Mouse (Mus musculus): Measurements from ENCODE around the gene Nfia. TPM values are rescaled to one million over a fixed set of nuclear protein-coding genes. Genes with fewer than 3 reads are reported as not detected.

Nfia gene
- polyA plus RNA-seq, 1 experiment from 2014 or later = 45.4 TPM

- ATAC-seq (replicated peaks; ENCODE audit: low FRiP score) (no peak), DNase-seq (ENCODE audit: low spot score) (no peak)
Measured at GRCm38 (mm10) chr4:97991395-97991794, 218.9 kb downstream of the Nfia start.

DNA sequence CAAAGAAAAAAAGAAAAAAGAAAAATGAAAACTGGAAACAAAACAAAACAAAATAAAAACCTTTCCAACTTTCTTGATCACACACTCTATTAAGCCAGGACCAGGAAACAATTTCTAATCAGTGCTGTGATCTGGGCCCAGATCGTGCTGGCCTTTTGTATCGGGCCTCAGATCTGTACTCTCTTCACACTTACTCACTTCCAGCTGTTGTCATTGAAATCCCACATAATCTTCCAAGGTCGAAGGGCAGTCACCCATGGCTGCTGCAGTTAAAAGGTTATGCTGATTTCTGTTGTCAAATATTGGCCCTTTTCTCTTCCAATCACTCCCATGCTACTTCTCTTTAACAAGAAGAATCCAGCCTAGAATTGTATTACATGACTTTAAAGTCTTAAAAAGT lies 219.3 kb downstream of the Nfia start:
- 18% methylated on average over 3 of the region's 3 CpGs for WGBS
- H3K27me3 ChIP-seq (ENCODE audit: control insufficient read depth, insufficient read depth, low read length) = no peaks in the 10 kb centered on the region
- no peak for DNase-seq (ENCODE audit: low spot score)
- H3K9ac ChIP-seq (ENCODE audit: low read length) = no peak overlapping the region
- no peak overlapping the region for H3K27ac ChIP-seq (ENCODE audit: low read depth, low read length)
- no peaks in the 10 kb centered on the region for H3K9me3 ChIP-seq (ENCODE audit: control insufficient read depth, low read length)
- no peak overlapping the region for H3K4me3 ChIP-seq (ENCODE audit: low read depth, low read length)
- no peaks in the 10 kb centered on the region for H3K36me3 ChIP-seq (ENCODE audit: control insufficient read depth, insufficient read depth, low read length)
- no peak for ATAC-seq (replicated peaks; ENCODE audit: low FRiP score)
- no peak overlapping the region for H3K4me2 ChIP-seq (ENCODE audit: low read depth, low read length, severe bottlenecking)
- peaks cover 3% of the 10 kb centered on the region; the same call in 1 of the 2 replicates for H3K4me1 ChIP-seq (replicated peaks; ENCODE audit: control insufficient read depth, insufficient read depth, low read length)

More at GRCm38 (mm10) chr4:97991395-97991794, 218.9 kb downstream of the Nfia start:
- Histone ChIP-seq H3K4me3 (ENCODE audit: low read depth, low read length) (no peak overlapping the region), H3K27me3 (ENCODE audit: control insufficient read depth, insufficient read depth, low read length) (no peaks in the 10 kb centered on the region), H3K9ac (ENCODE audit: low read length) (no peak overlapping the region), H3K36me3 (ENCODE audit: control insufficient read depth, insufficient read depth, low read length) (no peaks in the 10 kb centered on the region), H3K9me3 (ENCODE audit: control insufficient read depth, low read length) (no peaks in the 10 kb centered on the region), H3K4me1 (replicated peaks; ENCODE audit: control insufficient read depth, insufficient read depth, low read length) (peaks cover 3% of the 10 kb centered on the region; the same call in 1 of the 2 replicates), H3K27ac (ENCODE audit: low read depth, low read length) (no peak overlapping the region), H3K4me2 (ENCODE audit: low read depth, low read length, severe bottlenecking) (no peak overlapping the region)
- 82% methylated on average over 11 of the region's 11 CpGs for WGBS

DNA sequence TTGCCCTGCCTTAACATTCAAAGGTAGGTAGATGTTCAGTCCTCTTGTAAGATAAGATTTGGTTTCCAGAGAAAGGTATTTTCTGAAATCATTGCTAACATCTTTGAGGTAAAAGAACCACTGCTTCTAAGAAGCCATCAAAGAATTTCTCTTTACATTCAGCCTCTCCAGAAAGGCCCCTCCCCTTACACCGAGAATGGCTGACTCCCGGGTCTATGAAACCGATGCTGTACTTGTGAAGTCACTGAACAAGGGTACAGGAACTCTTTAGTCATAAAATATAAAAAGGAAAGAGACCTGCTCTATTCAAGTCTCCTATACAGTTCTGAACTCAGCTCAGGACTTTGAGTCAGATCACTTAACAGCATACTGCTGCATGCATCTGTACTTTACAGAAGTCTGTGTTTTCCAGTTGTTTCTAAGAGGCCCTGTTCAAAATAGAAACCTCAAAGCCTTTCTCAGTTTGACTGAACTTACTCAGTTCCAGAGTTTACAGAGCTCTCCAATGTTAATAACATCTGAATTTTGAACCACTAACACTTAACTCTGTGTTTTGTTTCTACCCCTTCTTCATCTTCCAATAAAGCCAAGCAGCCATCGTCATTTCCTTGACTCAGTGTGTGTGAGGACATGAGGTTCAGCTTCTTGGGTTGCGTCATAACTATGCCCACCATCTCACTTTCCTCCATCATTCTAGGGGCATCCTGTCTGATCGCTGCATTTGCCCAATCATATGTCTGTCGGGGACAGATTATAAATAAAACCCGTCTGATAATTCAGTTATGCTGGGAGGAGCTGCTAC lies 223.6 kb downstream of the Nfia start:
- H3K27me3 ChIP-seq (ENCODE audit: control insufficient read depth, insufficient read depth, low read length) = no peaks in the 10 kb centered on the region
- H3K4me2 ChIP-seq (ENCODE audit: low read depth, low read length, severe bottlenecking) = no peak overlapping the region
- no peak overlapping the region for H3K4me3 ChIP-seq (ENCODE audit: low read depth, low read length)
- no peak overlapping the region for H3K27ac ChIP-seq (ENCODE audit: low read depth, low read length)
- 93% methylated on average over 8 of the region's 8 CpGs for WGBS
- no peaks in the 10 kb centered on the region for H3K36me3 ChIP-seq (ENCODE audit: control insufficient read depth, insufficient read depth, low read length)
- H3K9ac ChIP-seq (ENCODE audit: low read length) = no peak overlapping the region
- H3K9me3 ChIP-seq (ENCODE audit: control insufficient read depth, low read length) = no peaks in the 10 kb centered on the region
- no peak for ATAC-seq (replicated peaks; ENCODE audit: low FRiP score)
- no peak for DNase-seq (ENCODE audit: low spot score)
- H3K4me1 ChIP-seq (replicated peaks; ENCODE audit: control insufficient read depth, insufficient read depth, low read length) = peaks cover 3% of the 10 kb centered on the region; the same call in 1 of the 2 replicates

- H3K4me2 ChIP-seq (ENCODE audit: low read depth, low read length, severe bottlenecking) = no peak overlapping the region
- DNase-seq (ENCODE audit: low spot score) (no peak), ATAC-seq (replicated peaks; ENCODE audit: low FRiP score) (no peak)
- H3K9me3 ChIP-seq (ENCODE audit: control insufficient read depth, low read length) = no peaks in the 10 kb centered on the region
- 92% methylated on average over 11 of the region's 11 CpGs for WGBS
- H3K27me3 ChIP-seq (ENCODE audit: control insufficient read depth, insufficient read depth, low read length) = no peaks in the 10 kb centered on the region
- H3K36me3 ChIP-seq (ENCODE audit: control insufficient read depth, insufficient read depth, low read length) = no peaks in the 10 kb centered on the region
- no peak overlapping the region for H3K4me3 ChIP-seq (ENCODE audit: low read depth, low read length)
- no peak overlapping the region for H3K9ac ChIP-seq (ENCODE audit: low read length)
- H3K4me1 ChIP-seq (replicated peaks; ENCODE audit: control insufficient read depth, insufficient read depth, low read length) = no peaks in the 10 kb centered on the region
- no peak overlapping the region for H3K27ac ChIP-seq (ENCODE audit: low read depth, low read length)
Measured at GRCm38 (mm10) chr4:97997151-97997817, 224.8 kb downstream of the Nfia start.

- ATAC-seq (replicated peaks; ENCODE audit: low FRiP score) (no peak), DNase-seq (ENCODE audit: low spot score) (no peak)
- H3K4me3 ChIP-seq (ENCODE audit: low read depth, low read length) = no peak overlapping the region
- H3K27ac ChIP-seq (ENCODE audit: low read depth, low read length) = no peak overlapping the region
- H3K4me1 ChIP-seq (replicated peaks; ENCODE audit: control insufficient read depth, insufficient read depth, low read length) = peaks cover 14% of the 10 kb centered on the region; the same call in 1 of the 2 replicates
- 95% methylated on average over 5 of the region's 5 CpGs for WGBS
- H3K9me3 ChIP-seq (ENCODE audit: control insufficient read depth, low read length) = no peaks in the 10 kb centered on the region
- H3K36me3 ChIP-seq (ENCODE audit: control insufficient read depth, insufficient read depth, low read length) = no peaks in the 10 kb centered on the region
- H3K27me3 ChIP-seq (ENCODE audit: control insufficient read depth, insufficient read depth, low read length) = no peaks in the 10 kb centered on the region
- no peak overlapping the region for H3K9ac ChIP-seq (ENCODE audit: low read length)
- no peak overlapping the region for H3K4me2 ChIP-seq (ENCODE audit: low read depth, low read length, severe bottlenecking)
Measured at GRCm38 (mm10) chr4:98002206-98002605, 229.7 kb downstream of the Nfia start.

GRCm38 (mm10) chr4:98003323-98004107 lies 231.0 kb downstream of the Nfia start:
- Histone ChIP-seq H3K4me3 (ENCODE audit: low read depth, low read length) (no peak overlapping the region), H3K9me3 (ENCODE audit: control insufficient read depth, low read length) (no peaks in the 10 kb centered on the region), H3K9ac (ENCODE audit: low read length) (peak overlapping the region; percentile 39; the same call in 1 of the 2 replicates), H3K27me3 (ENCODE audit: control insufficient read depth, insufficient read depth, low read length) (no peaks in the 10 kb centered on the region), H3K4me2 (ENCODE audit: low read depth, low read length, severe bottlenecking) (no peak overlapping the region), H3K27ac (ENCODE audit: low read depth, low read length) (peak overlapping the region; percentile 80), H3K4me1 (replicated peaks; ENCODE audit: control insufficient read depth, insufficient read depth, low read length) (peaks cover 14% of the 10 kb centered on the region; the same call in 1 of the 2 replicates), H3K36me3 (ENCODE audit: control insufficient read depth, insufficient read depth, low read length) (no peaks in the 10 kb centered on the region)
- 24% methylated on average over 12 of the region's 12 CpGs for WGBS
- peak; percentile 85 for ATAC-seq (replicated peaks; ENCODE audit: low FRiP score)
- no peak for DNase-seq (ENCODE audit: low spot score)

- WGBS = 7% methylated on average over 11 of the region's 11 CpGs
- Histone ChIP-seq H3K9ac (ENCODE audit: low read length) (peak overlapping the region; percentile 39; the same call in 1 of the 2 replicates), H3K27ac (ENCODE audit: low read depth, low read length) (peak overlapping the region; percentile 80), H3K27me3 (ENCODE audit: control insufficient read depth, insufficient read depth, low read length) (no peaks in the 10 kb centered on the region), H3K9me3 (ENCODE audit: control insufficient read depth, low read length) (no peaks in the 10 kb centered on the region), H3K4me2 (ENCODE audit: low read depth, low read length, severe bottlenecking) (no peak overlapping the region), H3K36me3 (ENCODE audit: control insufficient read depth, insufficient read depth, low read length) (no peaks in the 10 kb centered on the region), H3K4me3 (ENCODE audit: low read depth, low read length) (no peak overlapping the region), H3K4me1 (replicated peaks; ENCODE audit: control insufficient read depth, insufficient read depth, low read length) (peaks cover 15% of the 10 kb centered on the region; the same call in 1 of the 2 replicates)
- DNase-seq (ENCODE audit: low spot score) = peak; percentile 65
- peak; percentile 78 for ATAC-seq (replicated peaks; ENCODE audit: low FRiP score)
Measured at GRCm38 (mm10) chr4:98004108-98004625, 231.6 kb downstream of the Nfia start.

DNA sequence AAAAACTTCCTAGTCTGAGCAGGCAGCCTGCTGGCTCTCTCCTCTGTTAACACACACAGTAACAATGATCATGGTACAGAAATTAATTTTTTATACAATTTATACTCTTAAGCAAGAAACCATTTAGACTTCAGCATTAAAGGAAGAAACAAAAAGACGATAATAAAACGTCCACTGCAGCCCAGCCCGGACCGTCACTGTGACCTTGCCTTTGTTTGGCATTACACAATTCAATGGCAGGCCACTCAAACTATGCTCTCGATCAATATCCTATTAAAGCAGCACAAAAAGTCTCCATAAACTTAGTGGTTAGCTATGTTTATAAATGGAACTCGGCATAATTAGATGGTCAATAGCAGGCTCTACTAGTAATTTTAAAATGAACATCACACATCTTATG lies 232.5 kb downstream of the Nfia start:
- Histone ChIP-seq H3K4me3 (ENCODE audit: low read depth, low read length) (no peak overlapping the region), H3K9ac (ENCODE audit: low read length) (no peak overlapping the region), H3K4me2 (ENCODE audit: low read depth, low read length, severe bottlenecking) (no peak overlapping the region), H3K36me3 (ENCODE audit: control insufficient read depth, insufficient read depth, low read length) (no peaks in the 10 kb centered on the region), H3K27ac (ENCODE audit: low read depth, low read length) (peak overlapping the region; percentile 80; the same call in 1 of the 2 replicates), H3K9me3 (ENCODE audit: control insufficient read depth, low read length) (no peaks in the 10 kb centered on the region), H3K4me1 (replicated peaks; ENCODE audit: control insufficient read depth, insufficient read depth, low read length) (peaks cover 15% of the 10 kb centered on the region; the same call in 1 of the 2 replicates), H3K27me3 (ENCODE audit: control insufficient read depth, insufficient read depth, low read length) (no peaks in the 10 kb centered on the region)
- ATAC-seq (replicated peaks; ENCODE audit: low FRiP score) (no peak), DNase-seq (ENCODE audit: low spot score) (no peak)
- WGBS = 53% methylated on average over 6 of the region's 6 CpGs
